Mouse (Mus musculus) neural tube, embryonic 15.5 days (tissue): ENCODE data around the gene Cd63. TPM values are rescaled to one million over a fixed set of nuclear protein-coding genes. Genes with fewer than 3 reads are reported as not detected.

Source experiments
- ATAC-seq: fragments of 200-750 bp; cut with Nextera tagmentation; 2 replicates; pipeline ENCODE4 v1.8.0; 2017; ENCODE audit warnings: mild to moderate bottlenecking, moderate TSS enrichment, moderate library complexity; ENCODE audit not compliant: low FRiP score
- H3K27ac ChIP-seq: fragments of 300-500 bp; sonication (generic); replicated peaks from 2 replicates; pipeline ENCODE4 v1.5.1; 2015; ENCODE audit warnings: mild to moderate bottlenecking, inconsistent platforms
- H3K27me3 ChIP-seq: fragments of 300-500 bp; sonication (generic); replicated peaks from 2 replicates; pipeline ENCODE4 v1.6.1; 2015; ENCODE audit warnings: inconsistent platforms
- H3K36me3 ChIP-seq: fragments of 300-500 bp; sonication (generic); 2 replicates; pipeline ENCODE4 v1.6.1; 2015; ENCODE audit warnings: inconsistent platforms
- H3K4me1 ChIP-seq: fragments of 300-500 bp; sonication (generic); 2 replicates; pipeline ENCODE4 v1.6.1; 2015; ENCODE audit warnings: inconsistent platforms
- H3K4me2 ChIP-seq: fragments of 300-500 bp; sonication (generic); 2 replicates; pipeline ENCODE4 v1.6.1; 2015; ENCODE audit warnings: inconsistent platforms, mild to moderate bottlenecking, moderate library complexity
- H3K4me3 ChIP-seq: fragments of 300-500 bp; sonication (generic); replicated peaks from 2 replicates; pipeline ENCODE4 v1.5.1; 2015; ENCODE audit warnings: mild to moderate bottlenecking, inconsistent platforms
- H3K9ac ChIP-seq: fragments of 300-500 bp; sonication (generic); replicated peaks from 2 replicates; pipeline ENCODE4 v1.6.1; 2015; ENCODE audit warnings: mild to moderate bottlenecking, inconsistent platforms
- H3K9me3 ChIP-seq: fragments of 300-500 bp; sonication (generic); replicated peaks from 2 replicates; pipeline ENCODE4 v1.6.1; 2016; ENCODE audit warnings: inconsistent platforms
- WGBS: fragments of 180-500 bp; shearing (Covaris S2); methylation state at CpG from one replicate; pipeline ENCODE4 v1.1.7; 2015; ENCODE audit warnings: mixed read lengths; 5-methylcytosine and 5-hydroxymethylcytosine counted together
- polyA plus RNA-seq: library from polyadenylated mRNA; unstranded; fragments of >200 nt; fragmentation: Nextera tagmentation; extraction: Ambion mirVana; gene quantifications from 2 replicates; pipeline ENCODE4 v1.2.1, GENCODE M21; 2015

Gene Cd63
- polyA plus RNA-seq, 1 experiment from 2014 or later: 254 TPM

- under 1% methylated on average over 52 of the region's 89 CpGs for WGBS
Measured at GRCm38 (mm10) chr10:128891296-128892094, 9.3 kb upstream of the Cd63 start, which contains the start of gene Gdf11. TSS of gene Gdf11 (minus strand) at chr10:128891718.

DNA sequence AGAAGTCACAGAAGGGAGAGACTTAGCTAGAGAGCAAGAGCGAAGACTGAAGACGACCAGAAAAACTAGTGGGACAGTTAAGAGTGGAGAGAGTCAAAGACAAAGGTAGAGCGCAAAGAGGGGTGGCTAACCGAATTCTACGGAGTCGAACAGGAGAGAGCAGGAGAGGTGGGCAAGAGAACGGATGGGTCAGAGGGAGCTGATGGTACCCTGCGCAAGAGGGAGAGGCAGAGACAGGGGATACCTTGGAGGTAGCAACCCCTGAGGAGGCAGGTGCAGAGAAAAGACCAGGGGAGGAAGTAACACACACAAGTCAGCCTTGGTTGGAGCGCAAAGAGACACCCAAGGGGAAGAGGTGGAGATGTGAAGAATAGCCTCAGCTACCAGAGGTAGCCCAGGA is 8.5 kb upstream of the Cd63 start:
- WGBS: under 1% methylated on average over 9 of the region's 9 CpGs
- peaks cover 15% of the 10 kb centered on the region for H3K27me3 ChIP-seq
- peak overlapping the region; percentile 84 for H3K4me2 ChIP-seq
- peak overlapping the region; percentile 95 for H3K27ac ChIP-seq
- peak; percentile 14 for ATAC-seq
- H3K4me3 ChIP-seq: peak overlapping the region; percentile 68
- peaks cover 9% of the 10 kb centered on the region for H3K36me3 ChIP-seq
- peak overlapping the region; percentile 85 for H3K9ac ChIP-seq
- no peaks in the 10 kb centered on the region for H3K9me3 ChIP-seq
- H3K4me1 ChIP-seq: peaks cover 63% of the 10 kb centered on the region

More at GRCm38 (mm10) chr10:128891296-128892094, 9.3 kb upstream of the Cd63 start, which contains the start of gene Gdf11:
- peak within 1 kb of the TSS; percentile 95 for H3K27ac ChIP-seq
- H3K4me2 ChIP-seq: peak within 1 kb of the TSS; percentile 84
- peaks cover 10% of the 10 kb centered on the region for H3K36me3 ChIP-seq
- H3K27me3 ChIP-seq: peaks cover 9% of the 10 kb centered on the region
- peak; percentile 85 for ATAC-seq
- peaks cover 58% of the 10 kb centered on the region for H3K4me1 ChIP-seq
- H3K4me3 ChIP-seq: peak within 1 kb of the TSS; percentile 68
- H3K9me3 ChIP-seq: no peaks in the 10 kb centered on the region
- H3K9ac ChIP-seq: peak within 1 kb of the TSS; percentile 85

DNA sequence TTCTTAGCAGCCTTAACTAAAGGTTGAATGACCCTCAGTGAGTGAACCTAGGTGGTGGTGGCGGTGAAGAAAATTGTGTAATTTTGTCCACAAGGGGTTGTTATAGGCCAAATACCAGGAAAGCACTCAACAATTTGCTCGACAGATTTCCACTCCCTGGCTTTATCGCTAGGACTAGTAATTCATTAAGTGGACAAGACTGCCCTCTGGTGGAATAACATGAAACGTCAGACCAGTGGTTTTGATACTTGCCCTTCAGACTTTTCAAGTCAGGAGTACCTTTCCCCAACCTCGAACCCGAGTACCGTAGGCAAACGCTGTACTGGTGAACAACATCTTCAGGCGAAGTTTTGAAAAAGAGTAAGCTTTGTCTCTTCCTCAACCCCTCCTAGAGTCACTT is 5.4 kb upstream of the Cd63 start:
- Histone ChIP-seq H3K27ac (peak overlapping the region; percentile 49), H3K9ac (no peak overlapping the region), H3K36me3 (no peaks in the 10 kb centered on the region), H3K4me1 (peaks cover 35% of the 10 kb centered on the region), H3K9me3 (no peaks in the 10 kb centered on the region), H3K4me3 (peak overlapping the region; percentile 16; the same call in 1 of the 2 replicates), H3K27me3 (peaks cover 15% of the 10 kb centered on the region), H3K4me2 (peak overlapping the region; percentile 43)
- ATAC-seq: 0 out of 2 replicates have a peak, but pooled peaks have one; percentile 12
- under 1% methylated on average over 9 of the region's 9 CpGs for WGBS

DNA sequence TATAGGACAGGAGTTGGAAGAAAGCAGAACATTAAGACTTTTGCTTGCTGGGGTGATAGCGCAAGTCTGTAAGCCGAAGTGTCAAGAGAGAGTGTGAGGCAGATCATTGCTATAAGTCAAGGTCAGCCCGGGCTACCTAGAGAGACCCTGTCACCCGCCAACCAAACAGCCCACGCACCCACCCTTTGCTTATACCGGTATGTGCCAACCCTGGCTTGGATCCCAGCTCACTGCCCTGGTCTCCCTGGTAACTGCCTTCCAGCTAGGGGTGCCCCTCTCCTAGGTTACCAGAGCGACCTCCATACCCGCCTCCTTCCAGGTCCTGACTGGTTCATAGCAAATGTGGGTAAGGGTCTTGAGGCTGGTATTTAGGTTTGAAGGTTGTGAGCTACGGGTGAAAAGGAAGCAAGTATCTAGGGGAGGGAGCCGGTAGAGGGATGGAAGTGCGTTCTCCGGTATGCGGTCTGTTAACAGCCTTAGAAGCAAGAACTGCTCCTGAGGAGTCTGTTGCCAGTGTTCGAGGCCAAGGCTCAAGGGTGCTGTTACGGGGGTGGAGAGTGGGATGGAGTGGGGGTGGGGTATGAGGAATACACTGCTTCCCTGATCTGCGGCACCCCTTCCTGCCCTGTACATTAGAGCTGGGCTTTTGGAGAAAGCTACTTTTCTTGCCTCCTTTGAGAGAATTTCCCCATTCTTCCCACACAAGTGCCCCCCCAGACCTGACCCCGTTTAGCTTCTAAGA is 4.7 kb upstream of the Cd63 start:
- peaks cover 30% of the 10 kb centered on the region for H3K4me1 ChIP-seq
- peak overlapping the region; percentile 43 for H3K4me2 ChIP-seq
- H3K4me3 ChIP-seq: peak overlapping the region; percentile 16
- peak overlapping the region; percentile 63 for H3K27ac ChIP-seq
- H3K9me3 ChIP-seq: no peaks in the 10 kb centered on the region
- H3K9ac ChIP-seq: 0 out of 2 replicates have a peak overlapping the region, but pooled peaks have one; percentile 10
- peaks cover 15% of the 10 kb centered on the region for H3K27me3 ChIP-seq
- WGBS: 4% methylated on average over 17 of the region's 17 CpGs
- no peaks in the 10 kb centered on the region for H3K36me3 ChIP-seq
- ATAC-seq: peak; percentile 55; the same call in 1 of the 2 replicates

GRCm38 (mm10) chr10:128896807-128897206 is 4.0 kb upstream of the Cd63 start:
- Histone ChIP-seq H3K4me2 (peak overlapping the region; percentile 43), H3K27me3 (peaks cover 15% of the 10 kb centered on the region), H3K27ac (no peak overlapping the region), H3K4me1 (peaks cover 30% of the 10 kb centered on the region), H3K9ac (no peak overlapping the region), H3K36me3 (no peaks in the 10 kb centered on the region), H3K9me3 (no peaks in the 10 kb centered on the region), H3K4me3 (no peak overlapping the region)
- ATAC-seq: no peak
- 55% methylated on average over 1 of the region's 1 CpGs for WGBS

DNA sequence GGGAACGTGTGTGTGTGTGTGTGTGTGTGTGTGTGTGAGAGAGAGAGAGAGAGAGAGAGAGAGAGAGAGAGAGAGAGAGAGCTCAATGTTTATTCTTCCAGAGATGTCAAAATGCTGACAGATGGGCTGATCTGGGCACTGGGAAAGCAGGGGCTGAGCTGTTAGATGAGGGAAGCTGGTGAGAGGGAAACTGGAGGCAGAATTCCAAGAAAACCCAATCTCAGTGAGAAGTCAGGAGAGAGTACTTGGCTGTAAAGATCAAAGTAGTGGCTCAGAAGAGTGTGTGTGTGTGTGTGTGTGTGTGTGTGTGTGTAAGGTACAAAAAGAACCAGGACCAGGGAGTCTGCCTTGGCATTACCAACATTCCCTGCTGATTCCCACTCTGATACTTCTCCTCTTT is 3.3 kb upstream of the Cd63 start:
- Histone ChIP-seq H3K4me2 (no peak overlapping the region), H3K9ac (no peak overlapping the region), H3K9me3 (no peaks in the 10 kb centered on the region), H3K36me3 (no peaks in the 10 kb centered on the region), H3K4me3 (no peak overlapping the region), H3K27me3 (peaks cover 15% of the 10 kb centered on the region), H3K4me1 (peaks cover 27% of the 10 kb centered on the region), H3K27ac (no peak overlapping the region)
- WGBS: 14% methylated on average over 1 of the region's 1 CpGs
- ATAC-seq: no peak

DNA sequence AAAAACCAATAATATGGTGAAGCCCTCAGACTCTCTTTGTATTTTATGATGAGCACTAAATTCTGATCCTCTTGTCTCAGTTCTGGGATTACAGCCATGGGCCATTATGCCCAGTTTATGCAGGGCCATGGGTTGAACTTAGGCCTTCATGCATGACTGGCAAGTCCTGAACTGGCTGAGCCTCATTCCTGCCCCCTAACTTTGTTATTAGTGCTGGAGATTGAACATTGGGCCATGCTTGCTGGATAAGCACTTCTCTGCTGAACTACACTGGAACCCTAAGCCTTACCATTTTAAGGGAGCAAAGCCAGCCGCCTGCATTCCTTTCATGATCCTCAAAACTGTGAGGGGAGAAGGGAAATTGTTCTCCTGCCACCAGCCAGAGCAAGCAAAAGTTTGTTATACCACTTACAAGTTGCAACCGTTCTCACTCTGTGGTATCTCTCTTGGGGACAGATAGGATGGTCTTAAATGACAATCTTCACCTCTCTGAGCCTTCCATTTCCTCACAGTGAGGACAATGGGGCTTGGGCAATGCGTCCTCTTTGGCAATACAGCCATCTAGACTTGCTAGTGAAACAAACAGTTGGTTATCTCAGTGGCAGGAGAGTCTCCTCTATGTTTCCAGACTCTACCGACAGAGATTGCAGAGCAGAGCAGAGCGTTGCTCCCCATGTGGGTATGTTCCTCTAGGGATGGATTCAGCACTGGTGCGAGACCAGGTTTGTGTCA is 864 bp upstream of the Cd63 start:
- no peak overlapping the region for H3K9ac ChIP-seq
- no peaks in the 10 kb centered on the region for H3K36me3 ChIP-seq
- 86% methylated on average over 6 of the region's 6 CpGs for WGBS
- H3K9me3 ChIP-seq: no peaks in the 10 kb centered on the region
- peaks cover 19% of the 10 kb centered on the region for H3K4me1 ChIP-seq
- H3K27ac ChIP-seq: no peak overlapping the region
- no peak for ATAC-seq
- H3K4me3 ChIP-seq: no peak overlapping the region
- H3K4me2 ChIP-seq: no peak overlapping the region
- peaks cover 15% of the 10 kb centered on the region for H3K27me3 ChIP-seq

DNA sequence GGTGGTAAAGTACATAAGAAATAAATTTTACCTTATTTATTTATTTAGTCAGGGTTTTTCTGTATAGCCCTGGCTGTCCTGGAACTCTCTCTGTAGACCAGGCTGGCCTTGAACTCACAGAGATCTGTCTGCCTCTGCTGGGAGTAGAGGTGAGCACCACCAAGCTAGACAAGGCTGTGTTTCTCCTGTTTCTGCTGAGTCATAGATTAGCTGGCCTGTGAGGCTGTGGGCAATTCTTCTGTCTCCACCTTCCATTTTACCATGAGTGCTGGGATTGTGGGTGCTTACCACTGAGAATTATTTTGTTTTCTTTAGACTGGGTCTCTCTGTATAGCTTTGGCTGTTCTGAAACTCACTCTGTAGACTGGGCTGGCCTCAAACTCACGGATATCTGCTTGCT is 620 bp downstream of the Cd63 start:
- no peak overlapping the region for H3K4me2 ChIP-seq
- WGBS: 75% methylated on average over 1 of the region's 1 CpGs
- no peaks in the 10 kb centered on the region for H3K9me3 ChIP-seq
- H3K27ac ChIP-seq: no peak overlapping the region
- no peak overlapping the region for H3K4me3 ChIP-seq
- ATAC-seq: no peak
- H3K27me3 ChIP-seq: peaks cover 7% of the 10 kb centered on the region
- no peaks in the 10 kb centered on the region for H3K36me3 ChIP-seq
- H3K9ac ChIP-seq: no peak overlapping the region
- peaks cover 6% of the 10 kb centered on the region for H3K4me1 ChIP-seq

- Histone ChIP-seq H3K4me2 (no peak overlapping the region), H3K36me3 (no peaks in the 10 kb centered on the region), H3K27ac (no peak overlapping the region), H3K27me3 (no peaks in the 10 kb centered on the region), H3K4me3 (no peak overlapping the region), H3K9me3 (no peaks in the 10 kb centered on the region), H3K9ac (no peak overlapping the region), H3K4me1 (no peaks in the 10 kb centered on the region)
- 85% methylated on average over 3 of the region's 3 CpGs for WGBS
- no peak for ATAC-seq
Measured at GRCm38 (mm10) chr10:128902409-128902988, 1.7 kb downstream of the Cd63 start.

GRCm38 (mm10) chr10:128904812-128905211 is 4.0 kb downstream of the Cd63 start:
- H3K27me3 ChIP-seq: no peaks in the 10 kb centered on the region
- no peak overlapping the region for H3K27ac ChIP-seq
- no peak overlapping the region for H3K4me2 ChIP-seq
- H3K9me3 ChIP-seq: no peaks in the 10 kb centered on the region
- H3K4me1 ChIP-seq: peaks cover 5% of the 10 kb centered on the region; the same call in 1 of the 2 replicates
- H3K9ac ChIP-seq: no peak overlapping the region
- ATAC-seq: no peak
- WGBS: 75% methylated on average over 5 of the region's 5 CpGs
- H3K4me3 ChIP-seq: no peak overlapping the region
- H3K36me3 ChIP-seq: no peaks in the 10 kb centered on the region
